Mouse (Mus musculus) gastrocnemius, postnatal 36 days (tissue): ENCODE measurements around the gene Apeh. TPM values are rescaled to one million over a fixed set of nuclear protein-coding genes. Genes with fewer than 3 reads are reported as not detected.

ENCODE experiments used
- DNase-seq, 2 experiments: peaks; one replicate each; pipeline ENCODE4 v3.0.0; 2022
- intact Hi-C: fragments of 180-260 bp; cut with DNase I; formaldehyde crosslinking; loops from one replicate; pipeline ENCODE4 v1.15.1; 2025
- total RNA-seq, 2 experiments: library from RNA; stranded (reverse); gene quantifications; 2 replicates each; pipeline ENCODE4 v1.2.3; 2021

Apeh gene
- total RNA-seq, 2 experiments from 2014 or later: 26.0 to 31.0 TPM

DNA sequence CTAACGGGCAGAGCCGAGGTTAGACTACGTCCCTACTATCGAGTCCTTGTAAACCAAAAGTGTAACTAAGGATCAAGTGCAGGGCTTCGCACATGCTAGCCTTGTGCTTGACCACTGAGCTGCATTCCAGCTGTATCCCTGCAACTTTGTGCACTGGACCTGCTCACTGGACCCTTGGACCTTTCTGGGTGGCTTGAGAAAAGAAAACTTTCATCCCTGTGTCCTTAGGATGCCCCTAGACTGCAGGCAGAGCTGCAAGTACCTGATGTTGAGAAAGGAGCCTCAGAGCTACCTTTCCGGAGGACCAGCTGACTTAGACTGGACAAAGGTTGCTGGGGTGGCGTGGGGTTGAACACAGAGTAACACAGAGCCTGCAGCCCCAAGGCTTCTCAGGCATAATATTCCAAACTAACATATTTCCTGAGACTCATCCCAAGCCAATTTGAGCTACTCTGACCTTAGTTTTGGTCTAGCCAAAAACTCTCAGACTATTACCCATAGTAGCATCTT is 3.7 kb downstream of the Apeh start:
- intact Hi-C loops: loop anchor here (5.0 kb wide), 1 partner anchor 202 kb away; the partner anchor contains the start of gene Nicn1
- no peak for DNase-seq

DNA sequence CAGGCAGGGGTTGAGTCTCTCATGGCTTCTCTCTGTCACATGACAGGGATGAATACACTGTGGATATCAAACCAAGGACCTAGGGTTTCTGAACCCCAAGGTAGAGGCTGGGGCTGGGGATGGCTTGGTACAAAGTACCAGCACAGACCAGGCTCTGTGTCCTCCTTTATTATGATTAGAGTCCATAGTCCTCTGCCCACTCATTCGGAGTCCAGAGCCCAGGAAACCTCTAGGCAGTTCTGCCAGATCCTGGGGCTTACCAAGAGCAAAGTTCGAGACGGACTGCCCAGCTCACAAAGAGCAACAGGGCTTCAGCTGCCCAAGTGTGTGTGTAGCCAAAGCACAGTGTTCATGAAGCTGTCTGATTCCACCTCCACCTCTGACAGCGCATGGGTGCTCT is 9.1 kb downstream of the Apeh start:
- no peak for DNase-seq
- intact Hi-C loops: no loop called here

DNA sequence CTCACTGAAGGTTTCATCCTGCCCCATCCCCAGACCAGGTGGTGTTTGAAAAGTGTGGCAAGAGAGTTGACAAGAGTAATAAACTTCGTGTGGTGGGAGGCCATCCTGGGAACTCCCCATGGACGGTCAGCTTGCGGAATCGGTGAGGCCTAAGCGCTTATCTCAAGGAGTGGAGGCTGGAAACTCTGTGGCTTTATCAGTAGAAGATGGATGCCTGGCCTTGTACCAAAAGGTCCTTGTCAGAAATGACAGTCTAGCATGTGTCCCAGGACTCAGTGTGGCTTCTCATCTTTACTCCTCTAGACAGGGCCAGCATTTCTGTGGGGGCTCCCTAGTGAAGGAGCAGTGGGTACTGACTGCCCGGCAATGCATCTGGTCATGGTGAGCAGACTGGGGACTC is 10.8 kb downstream of the Apeh start:
- intact Hi-C loops: no loop called here

DNA sequence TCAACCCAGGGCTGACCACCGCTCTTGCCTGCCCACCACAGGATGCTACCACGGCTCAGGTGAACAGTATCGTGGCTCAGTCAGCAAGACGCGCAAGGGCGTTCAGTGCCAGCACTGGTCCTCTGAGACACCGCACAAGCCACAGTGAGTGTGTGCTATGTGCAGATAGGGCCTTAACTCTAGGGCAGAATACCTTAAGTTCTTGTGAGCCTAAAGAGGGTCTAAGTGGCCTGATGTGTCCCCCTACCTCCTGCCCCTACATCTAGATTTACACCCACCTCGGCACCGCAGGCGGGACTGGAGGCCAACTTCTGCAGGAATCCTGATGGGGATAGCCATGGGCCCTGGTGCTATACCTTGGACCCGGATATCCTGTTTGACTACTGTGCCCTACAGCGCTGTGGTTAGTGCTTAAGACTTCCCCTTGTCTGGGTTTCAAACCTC is 11.4 kb downstream of the Apeh start, which contains the start of gene Rnf123:
Rnf123 (minus strand) TSS at position 359 of the 444 bp plus-strand sequence.
- DNase-seq: no peak
- intact Hi-C loops: no loop called here

More for the DNA sequence above, 10.8 kb downstream of the Apeh start:
- no peak for DNase-seq

DNA sequence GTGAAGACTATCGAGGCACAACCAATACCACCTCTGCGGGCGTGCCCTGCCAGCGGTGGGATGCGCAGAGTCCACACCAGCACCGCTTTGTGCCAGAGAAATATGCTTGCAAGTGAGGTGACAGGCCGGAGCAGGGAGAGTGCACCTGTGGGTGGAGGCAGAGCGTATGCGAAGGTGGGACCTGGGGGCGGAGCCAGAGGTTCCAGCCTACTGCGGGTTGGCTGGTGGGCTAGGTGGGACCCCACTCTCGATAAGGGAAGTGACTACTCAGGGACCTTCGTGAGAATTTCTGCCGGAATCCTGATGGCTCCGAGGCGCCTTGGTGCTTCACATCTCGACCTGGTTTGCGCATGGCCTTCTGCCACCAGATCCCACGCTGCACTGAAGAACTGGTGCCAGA is 11.9 kb downstream of the Apeh start:
- intact Hi-C loops: no loop called here
- DNase-seq: no peak

DNA sequence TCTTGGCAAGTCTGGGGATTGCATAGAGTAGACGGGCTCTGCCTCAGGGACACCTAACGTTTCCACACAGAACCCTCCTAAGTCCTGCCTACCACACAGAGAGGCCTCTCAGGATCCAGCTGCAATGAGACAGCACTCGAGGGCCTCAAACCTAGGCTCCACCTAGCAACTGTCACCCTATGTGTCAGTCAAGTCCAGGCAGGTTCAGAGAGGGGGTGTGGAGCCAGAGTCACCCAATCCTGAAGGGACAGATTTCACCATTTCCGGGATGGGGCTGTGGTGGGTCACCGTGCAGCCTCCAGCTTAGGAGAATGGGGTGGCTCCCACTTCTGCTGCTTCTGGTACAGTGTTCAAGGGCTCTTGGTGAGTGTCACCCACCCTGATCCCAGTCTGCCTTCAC is 14.2 kb downstream of the Apeh start, which contains the start of gene Mst1:
Mst1 (plus strand) TSS at position 269 of the 400 bp plus-strand sequence.
- intact Hi-C loops: no loop called here
- DNase-seq: no peak

DNA sequence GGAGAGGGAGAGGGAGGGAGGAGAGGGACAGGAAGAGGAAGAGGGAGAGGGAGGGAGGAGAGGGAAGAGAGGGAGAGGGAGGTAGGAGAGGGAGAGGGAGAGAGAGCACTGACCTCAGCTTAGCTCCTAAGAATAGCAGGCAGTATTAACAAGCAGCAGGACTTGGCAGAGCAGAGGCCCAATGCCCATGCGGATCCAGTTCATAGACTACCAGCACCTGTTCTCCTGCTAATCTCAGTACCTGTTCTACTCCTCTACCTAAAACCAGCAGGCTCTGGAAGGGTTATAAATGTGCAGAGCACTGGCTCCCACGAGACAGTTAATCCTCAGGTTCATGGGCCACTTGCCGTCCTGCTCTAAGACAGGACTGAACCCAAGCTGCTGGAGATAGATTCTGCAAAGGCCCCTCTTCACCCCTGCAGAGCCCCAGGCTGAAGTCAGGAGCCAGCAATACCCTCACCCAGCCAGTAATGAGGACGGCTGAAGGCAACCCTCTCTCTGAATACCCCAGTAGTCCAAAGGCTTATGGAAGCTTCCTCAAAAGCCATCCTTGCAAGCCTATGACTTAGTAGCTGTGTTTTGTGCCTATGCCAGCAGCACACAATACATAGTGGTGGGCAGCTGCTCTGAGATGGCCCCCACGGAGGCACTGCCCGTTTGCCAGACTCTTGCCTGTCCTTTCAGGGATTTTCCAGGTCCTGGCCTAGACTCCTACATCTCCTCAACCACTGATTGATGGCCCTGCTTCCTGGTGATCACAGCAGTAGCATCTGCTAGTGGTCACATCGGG is 21.1 kb downstream of the Apeh start:
- intact Hi-C loops: no loop called here
- DNase-seq: no peak

DNA sequence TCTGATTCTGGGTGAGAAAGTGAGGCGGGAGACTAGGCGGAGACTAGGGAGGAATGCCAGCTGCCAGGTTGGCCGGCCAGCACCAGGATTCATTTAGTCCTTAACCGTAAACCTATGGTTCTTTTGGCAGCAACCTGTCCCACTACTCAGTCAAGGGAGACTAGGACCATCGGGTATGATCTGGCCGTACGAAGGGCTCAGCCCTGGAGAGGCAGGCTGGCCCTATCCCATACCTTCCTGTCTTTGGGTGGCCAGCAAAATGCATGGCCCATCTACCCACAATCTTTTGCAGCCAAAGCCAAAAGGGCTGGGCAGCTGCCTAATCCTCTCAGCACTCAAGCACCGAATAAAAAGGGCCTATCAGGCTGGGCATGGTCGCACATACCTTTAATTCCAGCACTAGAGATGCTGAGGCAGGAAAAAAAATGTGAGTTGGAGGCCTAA is 21.9 kb downstream of the Apeh start:
- intact Hi-C loops: no loop called here
- no peak for DNase-seq

DNA sequence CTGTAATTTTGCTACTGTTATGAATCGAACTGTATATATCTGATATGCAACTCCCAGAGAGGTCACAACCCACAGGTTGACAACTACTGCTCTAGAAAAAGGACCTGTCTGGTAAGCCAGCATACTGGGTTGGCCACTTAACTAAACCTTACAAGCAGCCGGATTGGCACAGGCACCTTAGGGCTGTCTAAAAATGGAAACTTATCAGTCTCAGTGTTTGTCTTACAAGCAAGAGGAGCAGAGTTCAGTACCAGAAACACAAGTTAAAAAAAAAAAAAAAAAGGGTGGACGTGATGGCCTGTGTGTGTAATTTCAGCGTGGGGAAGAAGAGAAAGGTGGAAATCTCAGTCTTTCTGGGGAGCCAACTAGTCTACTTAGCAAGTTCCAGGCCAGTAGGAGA is 22.6 kb downstream of the Apeh start:
- no peak for DNase-seq
- intact Hi-C loops: no loop called here

DNA sequence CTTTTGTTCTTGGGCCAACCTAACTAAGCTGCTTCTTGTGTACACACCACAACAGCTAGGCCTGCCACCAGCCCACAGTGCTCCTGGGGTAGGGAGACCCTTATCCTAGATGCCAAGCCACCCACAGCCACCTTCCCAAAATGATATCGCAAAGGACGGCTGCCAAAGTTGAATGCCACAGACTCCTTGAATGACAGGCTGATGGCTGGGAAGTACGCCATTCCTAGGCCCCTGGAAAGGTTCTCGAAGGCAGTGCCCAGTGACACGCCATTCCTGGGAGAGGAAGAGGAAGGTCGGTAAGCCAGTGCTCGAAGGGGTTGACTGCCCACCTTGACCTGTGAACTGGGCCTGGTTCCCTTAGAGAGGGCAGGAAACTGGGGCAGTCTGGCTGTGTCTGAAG is 24.9 kb downstream of the Apeh start:
- intact Hi-C loops: no loop called here

DNA sequence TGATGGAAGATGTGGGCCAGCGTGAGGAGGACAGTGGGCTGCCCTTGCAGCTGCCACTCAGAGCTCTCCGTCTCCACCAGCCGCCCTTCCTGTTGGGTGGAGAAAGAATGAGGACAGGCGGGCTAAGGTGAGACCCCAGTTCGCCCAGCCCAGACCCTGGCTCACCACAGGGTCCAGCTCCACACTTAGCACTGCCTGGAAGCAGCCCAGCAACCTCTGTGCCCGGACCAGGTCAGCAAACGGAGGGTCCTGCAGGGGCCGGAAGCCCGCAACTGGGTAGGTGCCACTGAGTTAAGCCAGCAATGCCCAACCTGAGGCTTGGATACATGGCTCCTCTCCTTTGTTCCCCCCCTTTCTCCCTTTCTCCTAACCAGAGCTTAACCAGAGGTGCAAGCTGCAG is 25.4 kb downstream of the Apeh start:
- no peak for DNase-seq
- intact Hi-C loops: no loop called here

More for the DNA sequence above, 24.9 kb downstream of the Apeh start:
- no peak for DNase-seq

DNA sequence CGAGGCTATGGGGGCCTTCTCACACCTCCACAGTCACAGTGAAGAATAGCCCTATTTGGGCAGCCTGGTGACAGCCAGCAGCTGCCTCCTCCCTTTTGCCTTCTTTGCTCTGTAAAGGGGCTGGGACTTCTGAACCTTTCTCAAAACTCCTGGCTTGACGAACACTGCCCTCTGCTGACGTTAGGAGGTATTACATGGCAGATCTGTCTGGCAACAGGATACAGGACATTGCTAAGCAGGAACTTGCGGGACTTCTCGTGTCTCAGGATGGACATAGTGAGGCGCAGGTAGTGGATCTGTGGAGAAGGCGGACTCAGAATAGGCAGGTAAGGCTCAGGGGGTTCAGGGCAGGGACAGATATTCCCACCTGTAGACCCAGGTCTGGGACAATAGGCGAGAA is 26.5 kb downstream of the Apeh start:
- peak; percentile 73 to 80 for DNase-seq
- intact Hi-C loops: loop anchor here (1.0 to 2.0 kb wide), 2 partner anchors 105 to 163 kb away; no protein-coding TSS in a partner anchor

DNA sequence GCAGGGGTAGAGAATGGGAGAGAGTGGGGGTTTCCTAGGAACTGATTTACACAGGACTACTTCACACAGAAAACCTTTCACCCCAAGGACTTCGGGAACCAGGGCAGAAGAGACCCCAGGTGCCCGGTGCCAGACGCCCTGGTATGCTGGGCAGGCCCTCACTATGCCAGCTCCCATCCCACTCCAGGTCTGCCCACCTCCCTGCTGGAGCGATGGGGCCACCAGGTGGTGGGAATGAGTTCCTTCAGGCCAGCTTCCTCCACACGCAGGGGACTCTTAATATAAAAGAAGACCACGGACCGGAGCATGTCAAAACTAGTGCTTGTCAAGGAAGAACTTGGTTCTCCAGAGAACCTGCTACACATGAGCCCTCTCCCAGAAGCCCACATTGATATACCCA is 27.2 kb downstream of the Apeh start:
- intact Hi-C loops: loop anchor here (2.0 kb wide), 1 partner anchor 162 kb away; no protein-coding TSS in a partner anchor
- DNase-seq: no peak

DNA sequence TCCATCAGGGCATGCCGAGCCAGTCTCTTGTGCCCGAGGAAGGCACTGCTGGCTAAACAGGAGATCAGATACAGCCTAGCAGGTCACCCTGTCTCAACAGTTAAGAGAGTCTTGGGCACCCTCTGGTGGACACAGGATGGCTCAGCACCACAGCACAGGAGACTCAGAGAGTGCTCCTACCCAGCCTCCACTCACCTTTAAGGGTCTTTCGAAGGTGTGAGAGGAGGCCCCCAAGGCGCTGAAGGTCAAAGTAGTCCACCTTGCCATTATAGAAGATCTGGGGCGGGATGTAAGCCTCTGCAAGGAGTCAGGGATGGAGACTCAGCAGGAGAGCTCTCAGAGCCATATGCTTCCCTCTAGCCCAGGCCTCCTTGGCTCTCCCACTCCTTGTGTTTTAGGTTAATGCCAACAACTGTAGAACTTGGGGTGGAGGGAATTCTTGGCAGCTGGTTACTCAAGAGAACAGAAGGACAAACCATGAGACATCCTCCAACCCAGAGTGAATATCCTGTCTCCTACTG is 28.9 kb downstream of the Apeh start:
- DNase-seq: peak; percentile 55 to 56
- intact Hi-C loops: loop anchor here (2.0 kb wide), 1 partner anchor 161 kb away; no protein-coding TSS in a partner anchor

DNA sequence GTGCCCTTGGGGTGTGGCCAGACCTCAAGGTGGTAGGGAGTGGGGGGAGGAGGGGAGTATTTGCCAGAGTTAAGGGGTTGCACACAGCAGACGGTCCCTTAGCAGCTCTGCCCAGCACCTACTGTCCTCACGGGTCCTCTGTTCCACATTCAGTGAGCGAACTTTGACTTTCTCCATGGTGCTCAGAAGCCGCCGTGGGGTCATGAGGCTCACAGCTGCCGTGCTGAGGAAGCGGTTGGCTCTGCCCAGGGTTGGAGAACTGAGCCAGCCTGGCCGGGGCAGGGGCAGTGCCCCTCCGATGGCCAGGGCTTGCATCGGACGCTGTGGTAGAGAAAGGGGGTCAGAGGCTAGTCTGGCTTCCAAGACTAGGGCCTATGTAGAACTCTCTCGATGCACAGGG is 31.0 kb downstream of the Apeh start:
- intact Hi-C loops: no loop called here
- DNase-seq: no peak

DNA sequence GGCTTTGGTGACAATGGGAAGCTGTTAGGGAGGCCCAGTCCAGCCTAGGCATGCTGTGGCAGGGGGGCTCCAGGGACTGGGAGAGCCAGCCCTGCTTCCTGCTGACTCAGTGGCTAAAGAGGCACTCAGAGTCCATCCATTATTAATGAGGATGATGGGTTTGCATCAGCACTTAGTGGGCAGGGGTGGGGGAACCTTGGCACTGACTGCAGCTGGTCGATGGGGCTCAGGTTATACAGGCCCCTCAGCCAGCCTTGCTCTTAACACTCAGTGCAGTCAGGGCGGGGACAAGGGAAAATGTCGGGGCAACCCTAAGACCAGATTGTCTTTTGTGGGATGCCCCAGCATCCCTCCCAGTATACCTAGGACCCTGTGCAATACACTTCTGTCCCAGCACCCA is 32.3 kb downstream of the Apeh start:
- intact Hi-C loops: no loop called here
- no peak for DNase-seq

DNA sequence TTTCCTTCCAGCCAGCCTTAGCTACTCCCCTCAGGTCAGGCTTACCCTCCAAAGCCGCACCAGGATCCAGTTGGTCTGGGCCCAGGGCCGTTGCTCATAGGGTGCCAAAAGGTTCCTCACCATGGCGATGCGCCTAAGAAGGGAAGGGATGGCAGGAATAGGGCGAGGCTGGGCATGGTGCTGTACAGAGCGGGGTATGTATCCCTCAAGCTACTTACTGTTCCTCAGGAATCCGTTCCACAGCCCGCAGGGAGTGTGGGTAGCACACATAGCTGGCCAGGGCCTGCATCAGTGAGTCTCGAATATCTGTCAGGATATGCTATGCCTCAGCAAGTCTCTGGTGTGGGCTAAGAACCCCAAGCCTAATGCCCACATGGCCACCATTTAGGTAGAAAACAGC is 36.1 kb downstream of the Apeh start:
- intact Hi-C loops: no loop called here
- peak in 1 of 2 experiments; percentile 5 for DNase-seq

DNA sequence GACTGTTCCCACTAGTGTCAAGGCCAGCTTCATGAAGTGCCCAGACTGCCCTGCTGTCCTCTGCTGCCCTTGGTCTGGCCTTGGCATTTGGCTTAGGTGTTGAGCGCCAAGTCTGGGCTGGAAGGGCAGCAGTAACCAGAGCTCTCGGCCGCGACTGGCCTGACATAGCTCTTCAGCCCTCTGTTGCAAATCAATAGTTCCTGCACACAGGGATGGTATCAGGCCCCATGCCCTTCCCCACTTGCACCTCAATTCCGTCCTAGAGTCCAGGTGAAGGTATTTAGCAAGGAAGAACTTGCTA is 37.2 kb downstream of the Apeh start:
- intact Hi-C loops: no loop called here
- DNase-seq: peak in 1 of 2 experiments; percentile 52

DNA sequence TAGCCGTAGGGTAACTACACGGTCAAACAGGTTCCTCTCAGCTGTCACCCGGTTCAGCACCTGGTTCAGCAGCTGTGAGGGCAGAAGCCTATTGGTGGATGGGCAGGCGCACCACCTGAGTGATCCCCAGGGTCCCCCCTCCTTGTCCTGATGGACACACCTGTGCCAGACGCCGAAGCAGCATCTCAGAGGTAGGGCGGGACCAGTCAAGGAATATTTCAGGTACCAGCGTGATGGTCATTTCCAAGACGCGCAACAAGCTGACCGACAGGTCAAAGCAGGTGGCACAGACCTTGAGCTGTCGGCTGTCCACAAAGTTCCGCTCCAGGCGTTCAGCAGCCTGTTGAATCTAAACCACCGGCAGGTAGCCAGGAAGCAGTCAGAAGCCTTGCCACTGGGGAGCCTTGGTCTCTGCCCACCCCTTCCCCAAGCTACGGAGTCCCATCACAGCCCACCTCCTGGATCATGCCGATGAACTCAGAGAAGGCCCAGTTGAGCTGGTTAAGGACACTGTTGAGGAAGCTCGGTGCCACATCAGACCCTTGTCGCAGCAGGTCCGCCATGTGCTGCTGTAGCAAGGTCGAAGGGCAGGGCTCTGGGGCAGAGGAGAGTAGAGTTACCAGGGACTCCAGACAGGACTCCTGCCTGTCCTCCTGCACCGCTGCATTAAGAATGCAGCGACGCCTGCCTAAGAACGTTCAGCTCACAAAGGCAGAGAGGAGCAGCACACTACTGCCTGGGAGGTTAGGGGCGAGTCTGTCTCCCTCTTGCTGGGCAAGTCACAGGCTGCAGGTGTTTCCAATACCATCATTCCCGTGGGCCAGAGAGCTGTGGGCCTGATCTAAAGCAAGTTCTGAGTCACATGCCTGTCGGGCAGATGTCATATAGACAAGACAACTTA is 37.8 kb downstream of the Apeh start:
- DNase-seq: peak in 1 of 2 experiments; percentile 15
- intact Hi-C loops: no loop called here

DNA sequence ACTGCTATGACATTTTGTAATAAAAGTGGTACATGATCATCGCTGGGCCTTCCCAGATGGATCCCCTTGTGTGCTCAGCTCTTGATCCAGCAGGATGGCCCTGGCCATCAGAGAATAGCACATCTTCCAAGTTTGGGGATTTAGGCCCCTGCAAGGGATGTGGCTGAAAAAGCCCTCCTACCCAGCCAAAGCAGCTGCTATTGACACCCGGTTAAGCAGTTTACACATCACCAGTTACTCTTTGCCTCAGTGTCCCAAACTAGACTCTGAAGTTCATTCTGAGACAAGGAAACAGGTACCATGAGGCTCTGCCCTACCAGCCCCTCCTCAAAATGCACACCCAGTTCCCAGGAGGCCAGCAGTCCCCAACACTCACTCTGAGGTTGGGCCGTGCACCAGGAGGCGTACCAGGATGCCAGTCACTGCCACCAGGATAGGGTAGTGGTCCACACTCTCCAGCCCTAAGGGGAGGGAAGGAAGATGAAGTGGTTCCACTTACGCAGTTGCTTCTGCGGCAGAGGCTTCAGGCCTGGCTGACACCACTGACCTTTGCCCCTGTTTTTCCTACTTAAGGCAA is 38.7 kb downstream of the Apeh start:
- intact Hi-C loops: no loop called here
- no peak for DNase-seq
